Mouse (Mus musculus) liver, adult (tissue): Measurements from ENCODE around the gene Mrpl20.

Experiments
- GATA4 ChIP-seq: IDR thresholded peaks from 2 replicates; pipeline ENCODE4 v1.6.1; 2014; ENCODE audit warnings: mild to moderate bottlenecking, low read length; ENCODE audit not compliant: insufficient replicate concordance

Gene Mrpl20

GRCm38 (mm10) chr4:155802741-155803339 is at the start of gene Mrpl20:
Gene Mrpl20 (plus strand): TSS chr4:155802878.
- TF ChIP-seq GATA4 = no peak

- TF ChIP-seq GATA4 = no peak
Measured at GRCm38 (mm10) chr4:155757011-155757410, 45.7 kb upstream of the Mrpl20 start.

GRCm38 (mm10) chr4:155759862-155760612 is 42.6 kb upstream of the Mrpl20 start:
- no peak for TF ChIP-seq GATA4

GRCm38 (mm10) chr4:155760613-155761355 is 41.9 kb upstream of the Mrpl20 start, which contains the start of gene Atad3a:
Gene Atad3a (minus strand): TSS chr4:155761093.
- no peak; the same call in 1 of the 2 replicates for TF ChIP-seq GATA4

GRCm38 (mm10) chr4:155761356-155762099 is 41.1 kb upstream of the Mrpl20 start:
- TF ChIP-seq GATA4 = no peak

GRCm38 (mm10) chr4:155762357-155762756 is 40.3 kb upstream of the Mrpl20 start:
- TF ChIP-seq GATA4 = no peak

- TF ChIP-seq GATA4 = no peak
Measured at GRCm38 (mm10) chr4:155769496-155769879, 33.2 kb upstream of the Mrpl20 start.

- TF ChIP-seq GATA4 = no peak; the same call in 1 of the 2 replicates
Measured at GRCm38 (mm10) chr4:155769880-155770512, 32.7 kb upstream of the Mrpl20 start.

- no peak; the same call in 1 of the 2 replicates for TF ChIP-seq GATA4
Measured at GRCm38 (mm10) chr4:155770626-155771025, 32.1 kb upstream of the Mrpl20 start.

- no peak for TF ChIP-seq GATA4
Measured at GRCm38 (mm10) chr4:155771706-155772105, 31.0 kb upstream of the Mrpl20 start.

GRCm38 (mm10) chr4:155772786-155773185 is 29.9 kb upstream of the Mrpl20 start:
- no peak for TF ChIP-seq GATA4

- TF ChIP-seq GATA4 = no peak
Measured at GRCm38 (mm10) chr4:155773335-155774078, 29.2 kb upstream of the Mrpl20 start.

GRCm38 (mm10) chr4:155774280-155774754 is 28.4 kb upstream of the Mrpl20 start, which contains the start of gene Vwa1:
Gene Vwa1 (minus strand): TSS chr4:155774698.
- no peak for TF ChIP-seq GATA4
